Mouse (Mus musculus) lung, postnatal 0 days (tissue): Measurements from ENCODE around the gene Ankrd60. TPM values are rescaled to one million over a fixed set of nuclear protein-coding genes. Genes with fewer than 3 reads are reported as not detected.
A peak's percentile ranks its signal among the peaks of the same experiment; 100 is the strongest.

Source experiments
- ATAC-seq: fragments of 200-750 bp; cut with Nextera tagmentation; 2 replicates; pipeline ENCODE4 v1.8.0; 2017; ENCODE audit warnings: moderate library complexity
- DNase-seq: peaks from one replicate; pipeline ENCODE4 v3.0.0-alpha.2; 2016; ENCODE audit warnings: low spot score
- H3K27ac ChIP-seq: fragments of 300-500 bp; sonication (generic); 2 replicates; pipeline ENCODE4 v1.5.1; 2014; ENCODE audit warnings: antibody characterized with exemption, mild to moderate bottlenecking, low read length, mixed read lengths
- H3K27me3 ChIP-seq: fragments of 300-500 bp; sonication (generic); replicated peaks from 2 replicates; pipeline ENCODE4 v1.6.1; 2014; ENCODE audit warnings: low read length, mixed read lengths; ENCODE audit not compliant: insufficient read depth
- H3K36me3 ChIP-seq: fragments of 300-500 bp; sonication (generic); 2 replicates; pipeline ENCODE4 v1.6.1; 2014; ENCODE audit warnings: low read length, mixed read lengths; ENCODE audit not compliant: insufficient read depth
- H3K4me1 ChIP-seq: fragments of 300-500 bp; sonication (generic); 2 replicates; pipeline ENCODE4 v1.6.1; 2014; ENCODE audit warnings: antibody characterized with exemption, low read depth, low read length, mixed read lengths; ENCODE audit not compliant: insufficient read depth
- H3K4me2 ChIP-seq: fragments of 300-500 bp; sonication (generic); replicated peaks from 2 replicates; pipeline ENCODE4 v1.6.1; 2014; ENCODE audit warnings: low read depth, mild to moderate bottlenecking, low read length, moderate library complexity, mixed read lengths
- H3K4me3 ChIP-seq: fragments of 300-500 bp; sonication (generic); 2 replicates; pipeline ENCODE4 v1.5.1; 2014; ENCODE audit warnings: low read depth, low read length
- H3K9ac ChIP-seq: fragments of 300-500 bp; sonication (generic); replicated peaks from 2 replicates; pipeline ENCODE4 v1.6.1; 2014; ENCODE audit warnings: low read depth, mild to moderate bottlenecking
- H3K9me3 ChIP-seq: fragments of 300-500 bp; sonication (generic); 2 replicates; pipeline ENCODE4 v1.6.1; 2016; ENCODE audit warnings: low read length, mixed read lengths
- CTCF ChIP-seq: IDR thresholded peaks from 2 replicates; pipeline ENCODE4 v1.5.1; 2016; ENCODE audit warnings: antibody characterized with exemption, mild to moderate bottlenecking
- EP300 ChIP-seq: IDR thresholded peaks from 2 replicates; pipeline ENCODE4 v1.6.1; 2016; ENCODE audit warnings: antibody characterized with exemption, mild to moderate bottlenecking, control low read depth
- WGBS: fragments of 180-500 bp; shearing (Covaris S2); extraction: QIAGEN DNeasy Blood & Tissue Kit; methylation state at CpG from one replicate; pipeline ENCODE4 v1.1.7; 2014; 5-methylcytosine and 5-hydroxymethylcytosine counted together
- polyA plus RNA-seq: library from polyadenylated mRNA; unstranded; fragments of >200 nt; fragmentation: Nextera tagmentation; extraction: Ambion mirVana; gene quantifications from 2 replicates; pipeline ENCODE4 v1.2.1, GENCODE M21; 2015

The Ankrd60 gene
- polyA plus RNA-seq, 1 experiment from 2014 or later, result not detected

- no peaks in the 10 kb centered on the region for H3K9me3 ChIP-seq
- TF ChIP-seq CTCF, result peak; percentile 37
- TF ChIP-seq EP300, result no peak
- no peaks in the 10 kb centered on the region for H3K27me3 ChIP-seq
- no peak overlapping the region for H3K4me2 ChIP-seq
- DNase-seq, result peak; percentile 31
- no peak overlapping the region for H3K27ac ChIP-seq
- no peaks in the 10 kb centered on the region for H3K4me1 ChIP-seq
- no peaks in the 10 kb centered on the region for H3K36me3 ChIP-seq
- H3K4me3 ChIP-seq, result no peak overlapping the region
- ATAC-seq, result peak; percentile 42
- 48% methylated on average over 9 of the region's 9 CpGs for WGBS
- H3K9ac ChIP-seq, result no peak overlapping the region
Measured at GRCm38 (mm10) chr2:173564179-173564578, 14.0 kb downstream of the Ankrd60 start.

- no peak overlapping the region for H3K27ac ChIP-seq
- H3K36me3 ChIP-seq, result no peaks in the 10 kb centered on the region
- H3K4me2 ChIP-seq, result no peak overlapping the region
- 53% methylated on average over 7 of the region's 7 CpGs for WGBS
- no peak overlapping the region for H3K9ac ChIP-seq
- no peak for TF ChIP-seq EP300
- peak; percentile 54 for TF ChIP-seq CTCF
- H3K9me3 ChIP-seq, result no peaks in the 10 kb centered on the region
- H3K4me1 ChIP-seq, result no peaks in the 10 kb centered on the region
- no peak for ATAC-seq
- no peak for DNase-seq
- no peak overlapping the region for H3K4me3 ChIP-seq
- H3K27me3 ChIP-seq, result no peaks in the 10 kb centered on the region
Measured at GRCm38 (mm10) chr2:173563336-173563735, 14.8 kb downstream of the Ankrd60 start.

GRCm38 (mm10) chr2:173561851-173562442 is 16.2 kb downstream of the Ankrd60 start:
- DNase-seq (peak; percentile 60), ATAC-seq (0 out of 2 replicates have a peak, but pooled peaks have one; percentile 20)
- Histone ChIP-seq H3K27ac (no peak overlapping the region), H3K4me3 (no peak overlapping the region), H3K9me3 (no peaks in the 10 kb centered on the region), H3K27me3 (no peaks in the 10 kb centered on the region), H3K4me1 (no peaks in the 10 kb centered on the region), H3K36me3 (no peaks in the 10 kb centered on the region), H3K4me2 (no peak overlapping the region), H3K9ac (no peak overlapping the region)
- WGBS, result 41% methylated on average over 5 of the region's 5 CpGs
- TF ChIP-seq CTCF (peak; percentile 90), EP300 (no peak)

- ATAC-seq, result peak; percentile 34; the same call in 1 of the 2 replicates
Measured at GRCm38 (mm10) chr2:173558754-173559396, 19.3 kb downstream of the Ankrd60 start.

GRCm38 (mm10) chr2:173553863-173554262 is 24.3 kb downstream of the Ankrd60 start:
- H3K27me3 ChIP-seq, result no peaks in the 10 kb centered on the region
- ATAC-seq (peak; percentile 53; the same call in 1 of the 2 replicates), DNase-seq (peak; percentile 36)
- no peak overlapping the region for H3K4me3 ChIP-seq
- no peaks in the 10 kb centered on the region for H3K4me1 ChIP-seq
- H3K4me2 ChIP-seq, result no peak overlapping the region
- no peak overlapping the region for H3K9ac ChIP-seq
- H3K36me3 ChIP-seq, result no peaks in the 10 kb centered on the region
- 42% methylated on average over 9 of the region's 9 CpGs for WGBS
- H3K9me3 ChIP-seq, result no peaks in the 10 kb centered on the region
- peak; percentile 76 for TF ChIP-seq CTCF
- no peak for TF ChIP-seq EP300
- H3K27ac ChIP-seq, result no peak overlapping the region

More at GRCm38 (mm10) chr2:173558754-173559396, 19.3 kb downstream of the Ankrd60 start:
- Histone ChIP-seq H3K27me3 (no peaks in the 10 kb centered on the region), H3K36me3 (no peaks in the 10 kb centered on the region), H3K4me2 (no peak overlapping the region), H3K4me3 (no peak overlapping the region), H3K27ac (no peak overlapping the region), H3K9me3 (no peaks in the 10 kb centered on the region), H3K9ac (no peak overlapping the region), H3K4me1 (no peaks in the 10 kb centered on the region)
- WGBS, result 35% methylated on average over 12 of the region's 12 CpGs
- TF ChIP-seq CTCF (no peak), EP300 (no peak)
- DNase-seq, result no peak

GRCm38 (mm10) chr2:173550681-173551080 is 27.5 kb downstream of the Ankrd60 start:
- DNase-seq, result peak; percentile 26
- no peaks in the 10 kb centered on the region for H3K9me3 ChIP-seq
- no peaks in the 10 kb centered on the region for H3K36me3 ChIP-seq
- 56% methylated on average over 6 of the region's 6 CpGs for WGBS
- H3K4me3 ChIP-seq, result no peak overlapping the region
- H3K4me1 ChIP-seq, result no peaks in the 10 kb centered on the region
- no peak overlapping the region for H3K9ac ChIP-seq
- H3K27ac ChIP-seq, result no peak overlapping the region
- no peak overlapping the region for H3K4me2 ChIP-seq
- no peak for ATAC-seq
- no peaks in the 10 kb centered on the region for H3K27me3 ChIP-seq
- TF ChIP-seq EP300, result no peak
- no peak for TF ChIP-seq CTCF
